Mouse (Mus musculus): ENCODE measurements around the gene Lrrc18.

Gene Lrrc18

GRCm38 (mm10) chr14:33030849-33031248 lies 39.7 kb downstream of the Lrrc18 start:
- ChIA-PET POLR2A (no interaction called here), CTCF (no interaction called here)

DNA sequence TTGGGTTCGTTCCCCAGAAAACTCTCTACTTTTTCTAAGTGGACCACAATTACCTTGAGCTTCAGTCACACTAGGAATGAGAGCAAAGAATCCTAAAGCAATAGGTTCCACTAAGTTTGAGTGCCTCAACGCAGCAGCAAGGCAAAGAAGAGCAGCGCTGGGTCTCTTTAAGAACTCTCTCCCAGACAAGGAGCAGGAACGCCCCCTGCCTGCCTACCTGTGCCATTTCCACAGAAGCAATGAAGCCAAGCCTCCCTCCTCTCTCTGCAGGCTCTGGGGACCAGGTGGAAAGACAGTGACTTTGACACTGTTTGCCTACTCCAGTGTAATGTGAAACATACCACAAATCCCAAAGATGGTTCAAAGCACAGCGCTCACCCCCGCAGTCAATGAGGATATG lies 42.2 kb downstream of the Lrrc18 start:
- ChIA-PET POLR2A (interaction anchor here in 2 of 4 experiments (0.7 to 1.3 kb wide), 2 partner anchors 32 to 55 kb away, joined by 3 to 5 read pairs; no protein-coding TSS in a partner anchor), CTCF (interaction anchor here (0.5 to 2.2 kb wide), 16 partner anchors 19 to 503 kb away, joined by 3 to 7 read pairs (median 4); no protein-coding TSS in a partner anchor)

DNA sequence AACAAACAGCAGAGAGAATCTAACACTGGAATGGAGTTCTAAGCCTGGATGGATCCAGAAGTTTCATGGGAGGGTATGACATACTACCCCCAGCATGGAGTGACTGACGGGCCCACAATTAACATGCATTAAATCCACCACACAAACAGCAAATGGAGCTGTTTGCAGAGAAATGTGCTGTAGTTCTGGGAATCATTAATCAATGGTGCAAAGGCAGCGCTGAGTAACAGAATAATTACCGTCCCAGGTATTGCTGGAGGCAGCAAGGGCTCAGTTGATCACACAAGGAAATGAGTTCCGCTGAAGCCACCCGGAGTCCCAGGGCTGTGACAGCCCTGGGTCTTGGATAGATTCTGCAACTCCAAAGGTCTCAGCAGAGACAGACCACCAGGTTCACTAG lies 44.2 kb downstream of the Lrrc18 start:
- CTCF ChIA-PET: interaction anchor here in 1 of 4 experiments (1.5 kb wide), 1 partner anchor 75 kb away, joined by 3 read pairs; no protein-coding TSS in a partner anchor
- POLR2A ChIA-PET: no interaction called here

DNA sequence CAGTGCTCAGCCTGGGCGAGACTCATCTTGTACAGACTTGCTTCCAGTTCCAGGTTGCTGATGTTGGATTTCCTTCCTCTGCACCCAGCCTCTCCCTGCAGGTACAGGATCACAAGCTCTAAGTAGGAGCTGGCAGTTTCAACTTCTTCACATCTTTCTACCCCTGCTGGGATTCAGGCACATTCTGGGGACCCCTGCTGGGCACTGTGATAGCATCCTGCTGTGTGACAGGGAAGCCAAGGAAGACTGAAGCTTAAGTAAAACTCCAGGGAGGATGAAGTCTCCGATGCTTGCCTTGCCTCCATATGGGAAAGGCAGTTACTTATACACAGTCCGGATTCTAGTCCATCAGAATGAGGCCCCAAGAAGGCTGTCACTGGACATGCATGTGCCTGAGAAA lies 45.6 kb downstream of the Lrrc18 start:
- ChIA-PET CTCF (no interaction called here), POLR2A (no interaction called here)

DNA sequence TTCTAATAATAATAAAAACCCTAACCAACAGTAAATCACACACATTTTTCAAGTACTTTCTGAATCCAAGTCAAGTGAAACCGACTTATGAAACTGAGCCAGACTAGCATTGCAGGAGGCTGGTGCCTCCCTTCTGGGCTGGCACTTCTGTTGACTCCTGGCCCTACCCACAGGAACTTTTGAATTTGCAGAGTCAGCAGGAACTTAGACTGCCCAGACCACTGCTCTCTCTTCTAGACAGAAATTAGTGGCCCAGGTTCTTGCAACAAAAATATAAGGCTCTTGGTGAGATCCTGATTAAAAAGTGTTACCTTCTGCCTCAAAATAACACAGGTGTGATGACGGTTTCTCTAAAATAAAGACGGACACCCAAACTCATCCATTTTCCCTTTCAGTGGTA lies 54.0 kb downstream of the Lrrc18 start:
- ChIA-PET POLR2A (no interaction called here), CTCF (interaction anchor here in 1 of 4 experiments (0.6 kb wide), 1 partner anchor 406 kb away, joined by 7 read pairs; no protein-coding TSS in a partner anchor)

GRCm38 (mm10) chr14:33053441-33053840 lies 62.3 kb downstream of the Lrrc18 start:
- ChIA-PET POLR2A (interaction anchor here in 1 of 4 experiments (0.7 kb wide), 1 partner anchor 716 kb away, joined by 3 read pairs; no protein-coding TSS in a partner anchor), CTCF (no interaction called here)

GRCm38 (mm10) chr14:33058881-33059660 lies 67.9 kb downstream of the Lrrc18 start:
- CTCF ChIA-PET: no interaction called here
- POLR2A ChIA-PET: no interaction called here

DNA sequence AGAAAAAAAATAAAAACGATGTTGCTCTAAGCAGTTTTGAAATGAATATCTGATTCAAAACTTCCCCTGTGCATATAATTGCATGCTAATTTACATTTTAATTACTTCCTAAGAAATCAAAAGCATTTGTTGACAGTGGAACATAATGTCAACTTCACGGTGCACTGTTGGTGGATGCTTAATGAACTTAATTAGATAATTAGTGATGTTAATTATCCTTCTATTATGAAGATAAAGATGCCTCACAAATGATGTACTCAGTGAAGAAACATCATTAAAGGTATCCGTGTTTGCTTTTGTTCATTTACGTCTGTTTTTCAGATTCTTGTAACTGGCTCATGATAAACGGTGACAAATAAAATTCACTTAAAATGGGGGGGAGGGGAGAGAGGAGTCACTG lies 71.8 kb downstream of the Lrrc18 start:
- POLR2A ChIA-PET: no interaction called here
- CTCF ChIA-PET: no interaction called here
